Comparison of ENCODE assay signal across 37 mouse cellular contexts in genomic region chr2:170576077-170576476, GRCm38 (mm10). TPM values are rescaled to one million over a fixed set of nuclear protein-coding genes. Genes with fewer than 3 reads are reported as not detected.
DNase-seq lines count a peak whose midpoint lies in the region; ATAC-seq and TF ChIP-seq lines count a peak whose summit lies in the region.
"Had no signal": no experiment of that assay in that cellular context is flagged by ENCODE, and none has a peak within 500 bp of the region (broad histone marks: within the 10 kb centered on the region; RNA-seq: fewer than 3 reads in every experiment).

No protein-coding gene starts in this region.

- no peak overlapping the region for H3K4me3 ChIP-seq in hindbrain, embryonic 14.5 days (replicated peaks; ENCODE audit: low read length)
- H3K4me3 ChIP-seq in hindbrain, embryonic 13.5 days = no peak overlapping the region
- H3K4me3 ChIP-seq in stomach, embryonic 16.5 days (replicated peaks; ENCODE audit: low read length) = no peak overlapping the region
- H3K4me3 ChIP-seq in stomach, postnatal 0 days (ENCODE audit: low read depth, low read length) = no peak overlapping the region
- H3K4me3 ChIP-seq: embryonic facial prominence, embryonic 13.5 days; erythroblast, embryonic 14.5 days; forebrain, embryonic 13.5 days; left cerebral cortex, adult 2 months; limb, embryonic 13.5 days had no signal

- no peak overlapping the region for H3K27ac ChIP-seq in hindbrain, embryonic 14.5 days
- H3K27ac ChIP-seq in hindbrain, embryonic 13.5 days = no peak overlapping the region
- H3K27ac ChIP-seq in stomach, embryonic 16.5 days (ENCODE audit: low read length) = no peak overlapping the region
- no peak overlapping the region for H3K27ac ChIP-seq in stomach, postnatal 0 days (replicated peaks)
- H3K27ac ChIP-seq: embryonic facial prominence, embryonic 13.5 days; forebrain, embryonic 13.5 days; left cerebral cortex, adult 2 months; limb, embryonic 13.5 days had no signal

- no peak for TF ChIP-seq CTCF in stomach, postnatal 0 days (IDR thresholded peaks at IDR 0.05; ENCODE audit: low read depth)

- DNase-seq in hindbrain, embryonic 14.5 days (ENCODE audit: low spot score) = no peak
- DNase-seq in left cerebral cortex, postnatal 4 days = peak; percentile 18
- DNase-seq in left cerebral cortex, adult 11 months (ENCODE audit: low spot score) = no peak
- no peak for DNase-seq in stomach, postnatal 0 days (ENCODE audit: low spot score)
- DNase-seq: adrenal gland, postnatal 25 days; cerebellum, postnatal 36 days; embryo, embryonic 11 days; gastrocnemius, postnatal 14 days; kidney, postnatal 10 days; layer of hippocampus, adult 9-11 months; right cerebral cortex, postnatal 4 days; thymus, postnatal 4 days had no signal

- 52% methylated on average over 12 of the region's 12 CpGs for WGBS in hindbrain, embryonic 14.5 days
- 59% methylated on average over 12 of the region's 12 CpGs for WGBS in hindbrain, embryonic 13.5 days
- WGBS in stomach, embryonic 16.5 days = 52% methylated on average over 12 of the region's 12 CpGs
- 51% methylated on average over 12 of the region's 12 CpGs for WGBS in stomach, postnatal 0 days

- no peaks in the 10 kb centered on the region for H3K36me3 ChIP-seq in hindbrain, embryonic 14.5 days (replicated peaks; ENCODE audit: control insufficient read depth, insufficient read depth)
- H3K36me3 ChIP-seq in hindbrain, embryonic 13.5 days = no peaks in the 10 kb centered on the region
- H3K36me3 ChIP-seq in stomach, embryonic 16.5 days (ENCODE audit: control insufficient read depth, insufficient read depth, low read length) = no peaks in the 10 kb centered on the region
- H3K36me3 ChIP-seq in stomach, postnatal 0 days (ENCODE audit: control insufficient read depth, insufficient read depth, low read length) = no peaks in the 10 kb centered on the region
- H3K36me3 ChIP-seq: embryonic facial prominence, embryonic 13.5 days; limb, embryonic 13.5 days had no signal

- intact Hi-C loops in left cerebral cortex, postnatal 4 days (cut with DNase I) = no loop called here

- H3K9ac ChIP-seq in hindbrain, embryonic 14.5 days = no peak overlapping the region
- H3K9ac ChIP-seq in hindbrain, embryonic 13.5 days = no peak overlapping the region
- no peak overlapping the region for H3K9ac ChIP-seq in stomach, embryonic 16.5 days (ENCODE audit: low read length)
- H3K9ac ChIP-seq in stomach, postnatal 0 days (ENCODE audit: low read length) = no peak overlapping the region
- H3K9ac ChIP-seq: embryonic facial prominence, embryonic 13.5 days; forebrain, embryonic 13.5 days; limb, embryonic 13.5 days had no signal

- H3K4me2 ChIP-seq in hindbrain, embryonic 14.5 days (replicated peaks) = peak overlapping the region; percentile 25; the same call in 1 of the 2 replicates
- H3K4me2 ChIP-seq in hindbrain, embryonic 13.5 days = no peak overlapping the region
- H3K4me2 ChIP-seq in stomach, embryonic 16.5 days (ENCODE audit: low read depth, low read length) = no peak overlapping the region
- H3K4me2 ChIP-seq in stomach, postnatal 0 days (replicated peaks; ENCODE audit: low read depth) = no peak overlapping the region
- H3K4me2 ChIP-seq: embryonic facial prominence, embryonic 13.5 days; forebrain, embryonic 13.5 days; limb, embryonic 13.5 days; liver, embryonic 11.5 days had no signal

- no peaks in the 10 kb centered on the region for H3K27me3 ChIP-seq in hindbrain, embryonic 14.5 days (ENCODE audit: control insufficient read depth, insufficient read depth, low read length)
- H3K27me3 ChIP-seq in hindbrain, embryonic 13.5 days = no peaks in the 10 kb centered on the region
- H3K27me3 ChIP-seq in stomach, embryonic 16.5 days (ENCODE audit: control insufficient read depth, insufficient read depth, low read length) = no peaks in the 10 kb centered on the region
- no peaks in the 10 kb centered on the region for H3K27me3 ChIP-seq in stomach, postnatal 0 days (ENCODE audit: control insufficient read depth, insufficient read depth, low read length)
- H3K27me3 ChIP-seq: embryonic facial prominence, embryonic 13.5 days; forebrain, embryonic 13.5 days; limb, embryonic 13.5 days had no signal

- no peaks in the 10 kb centered on the region for H3K9me3 ChIP-seq in hindbrain, embryonic 14.5 days (ENCODE audit: control insufficient read depth, low read length)
- H3K9me3 ChIP-seq in hindbrain, embryonic 13.5 days = no peaks in the 10 kb centered on the region
- no peaks in the 10 kb centered on the region for H3K9me3 ChIP-seq in stomach, embryonic 16.5 days (replicated peaks; ENCODE audit: control insufficient read depth, low read length)
- H3K9me3 ChIP-seq in stomach, postnatal 0 days (ENCODE audit: control insufficient read depth, low read length) = no peaks in the 10 kb centered on the region
- H3K9me3 ChIP-seq: embryonic facial prominence, embryonic 13.5 days; forebrain, embryonic 13.5 days; limb, embryonic 13.5 days had no signal

- H3K4me1 ChIP-seq in hindbrain, embryonic 14.5 days (replicated peaks; ENCODE audit: control insufficient read depth, insufficient read depth, low read length) = no peaks in the 10 kb centered on the region
- H3K4me1 ChIP-seq in hindbrain, embryonic 13.5 days (replicated peaks) = 0 out of 2 replicates have a peak, but pooled peaks cover 5% of the 10 kb centered on the region
- no peaks in the 10 kb centered on the region for H3K4me1 ChIP-seq in stomach, embryonic 16.5 days (ENCODE audit: control insufficient read depth, insufficient read depth, low read length)
- H3K4me1 ChIP-seq in stomach, postnatal 0 days (replicated peaks; ENCODE audit: control insufficient read depth, insufficient read depth) = no peaks in the 10 kb centered on the region
- H3K4me1 ChIP-seq: embryonic facial prominence, embryonic 13.5 days; limb, embryonic 13.5 days had no signal

- ATAC-seq in hindbrain, embryonic 14.5 days (ENCODE audit: low FRiP score) = no peak
- ATAC-seq in hindbrain, embryonic 13.5 days (ENCODE audit: low FRiP score) = no peak
- ATAC-seq in stomach, embryonic 16.5 days (ENCODE audit: insufficient read depth, low FRiP score) = 0 out of 2 replicates have a peak, but pooled peaks have one; percentile 29
- no peak for ATAC-seq in stomach, postnatal 0 days (ENCODE audit: low FRiP score, low TSS enrichment)
- no peak for ATAC-seq in erythroid progenitor cell, adult 5-6 weeks (replicated peaks; ENCODE audit: low FRiP score, poor library complexity, severe bottlenecking)
- ATAC-seq: CD4-positive, CD25-positive, alpha-beta regulatory T cell, adult 4 months; forebrain, embryonic 13.5 days; intestine, postnatal 0 days; midbrain, embryonic 16.5 days had no signal

- no peak for TF ChIP-seq EP300 in stomach, postnatal 0 days (optimal IDR thresholded peaks at IDR 0.05)

RNA-seq across cellular contexts. Expression of gene 4930470P17Rik, which starts 25.7 kb away (rescaled TPM):
- 0.13 and 0.14 TPM in 2 replicates for polyA plus RNA-seq in hindbrain, embryonic 14.5 days (2014; fragmentation: Nextera tagmentation; extraction: Ambion mirVana)
- polyA plus RNA-seq in hindbrain, embryonic 13.5 days (2015; fragmentation: Nextera tagmentation; extraction: Ambion mirVana) = not detected in 2 replicates
- not detected for total RNA-seq in left cerebral cortex, postnatal 4 days (2021)
- not detected in 2 replicates for polyA plus RNA-seq in stomach, embryonic 16.5 days (2015; fragmentation: Nextera tagmentation; extraction: Ambion mirVana)
- not detected in 2 replicates for polyA plus RNA-seq in stomach, postnatal 0 days (2015; fragmentation: Nextera tagmentation; extraction: Ambion mirVana)
- not detected in 2 replicates for total RNA-seq in erythroid progenitor cell, adult 5-6 weeks (2015; ENCODE audit: low replicate concordance)
- not detected in 2 replicates for total RNA-seq in erythroid progenitor cell, adult 5-6 weeks (2017; ENCODE audit: low replicate concordance)
- total RNA-seq: adrenal gland, adult 18-20 months; adrenal gland, postnatal 25 days; gastrocnemius, postnatal 14 days; granulocyte monocyte progenitor cell, adult 5-6 weeks; heart, postnatal 25 days; left cerebral cortex, adult 2 months; left cerebral cortex, postnatal 25 days; neutrophil, adult 5-6 weeks had no signal
- polyA plus RNA-seq: CD4-positive, CD25-positive, alpha-beta regulatory T cell, adult 4 months; cerebellum, adult 2 months; embryonic facial prominence, embryonic 13.5 days; erythroblast, embryonic 14.5 days; forebrain, embryonic 13.5 days; heart, embryonic 14.5 days; intestine, postnatal 0 days; large intestine, adult 2 months; limb, embryonic 13.5 days; liver, embryonic 11.5 days; liver, embryonic 16.5 days; lung, embryonic 16.5 days; midbrain, embryonic 16.5 days; neural tube, embryonic 11.5 days; spleen, adult 2 months; thymus, postnatal 0 days had no signal
